Mouse (Mus musculus): ENCODE measurements at regions not wholly inside any gene's neighbourhood (a gene's known extent, or its start where the extent isn't known, plus 50 kb on each side); places are given as distances from the start of the nearest gene placed in this dataset.

GRCm38 (mm10) chr16:30186201-30186700 is 81.0 kb downstream of the Cpn2 start:
- Histone ChIP-seq H3K9me3 (ENCODE audit: control insufficient read depth, low read length) (no peaks in the 10 kb centered on the region), H3K27me3 (ENCODE audit: control insufficient read depth, insufficient read depth, low read length) (no peaks in the 10 kb centered on the region), H3K4me1 (replicated peaks; ENCODE audit: control insufficient read depth, insufficient read depth) (peaks cover 10% of the 10 kb centered on the region), H3K36me3 (ENCODE audit: control insufficient read depth, insufficient read depth, low read length) (no peaks in the 10 kb centered on the region), H3K4me2 (replicated peaks; ENCODE audit: low read depth) (no peak overlapping the region), H3K9ac (ENCODE audit: low read length) (no peak overlapping the region), H3K4me3 (ENCODE audit: low read depth, low read length) (no peak overlapping the region), H3K27ac (replicated peaks) (peak overlapping the region; percentile 86; the same call in 1 of the 2 replicates)
- DNase-seq (ENCODE audit: low spot score), result no peak
- TF ChIP-seq EP300 (optimal IDR thresholded peaks at IDR 0.05) (no peak), CTCF (IDR thresholded peaks at IDR 0.05; ENCODE audit: low read depth) (no peak)
- WGBS, result 63% methylated on average over 15 of the region's 15 CpGs
- no peak for ATAC-seq (ENCODE audit: low FRiP score, low TSS enrichment)

- H3K4me2 ChIP-seq (replicated peaks; ENCODE audit: low read depth), result no peak overlapping the region; the same call in 1 of the 2 replicates
- peak overlapping the region; percentile 86 for H3K27ac ChIP-seq (replicated peaks)
- 0 out of 2 replicates have a peak overlapping the region, but pooled peaks have one; percentile 23 for H3K9ac ChIP-seq (ENCODE audit: low read length)
- TF ChIP-seq CTCF (IDR thresholded peaks at IDR 0.05; ENCODE audit: low read depth) (no peak), EP300 (optimal IDR thresholded peaks at IDR 0.05) (no peak)
- no peaks in the 10 kb centered on the region for H3K27me3 ChIP-seq (ENCODE audit: control insufficient read depth, insufficient read depth, low read length)
- H3K36me3 ChIP-seq (ENCODE audit: control insufficient read depth, insufficient read depth, low read length), result no peaks in the 10 kb centered on the region
- DNase-seq (ENCODE audit: low spot score) (peak; percentile 68), ATAC-seq (ENCODE audit: low FRiP score, low TSS enrichment) (peak; percentile 66)
- H3K4me1 ChIP-seq (replicated peaks; ENCODE audit: control insufficient read depth, insufficient read depth), result peaks cover 10% of the 10 kb centered on the region
- WGBS, result 64% methylated on average over 10 of the region's 10 CpGs
- H3K4me3 ChIP-seq (ENCODE audit: low read depth, low read length), result no peak overlapping the region
- H3K9me3 ChIP-seq (ENCODE audit: control insufficient read depth, low read length), result no peaks in the 10 kb centered on the region
Observed at GRCm38 (mm10) chr16:30186701-30187270, 80.5 kb downstream of the Cpn2 start.

GRCm38 (mm10) chr16:30187400-30187799 is 79.9 kb downstream of the Cpn2 start:
- no peak for TF ChIP-seq CTCF (IDR thresholded peaks at IDR 0.05; ENCODE audit: low read depth)
- no peak for TF ChIP-seq EP300 (optimal IDR thresholded peaks at IDR 0.05)
- peak overlapping the region; percentile 51 for H3K4me2 ChIP-seq (replicated peaks; ENCODE audit: low read depth)
- DNase-seq (ENCODE audit: low spot score), result no peak
- peak overlapping the region; percentile 19 for H3K4me3 ChIP-seq (ENCODE audit: low read depth, low read length)
- no peak for ATAC-seq (ENCODE audit: low FRiP score, low TSS enrichment)
- H3K27ac ChIP-seq (replicated peaks), result peak overlapping the region; percentile 86
- peaks cover 10% of the 10 kb centered on the region for H3K4me1 ChIP-seq (replicated peaks; ENCODE audit: control insufficient read depth, insufficient read depth)
- no peaks in the 10 kb centered on the region for H3K9me3 ChIP-seq (ENCODE audit: control insufficient read depth, low read length)
- H3K36me3 ChIP-seq (ENCODE audit: control insufficient read depth, insufficient read depth, low read length), result no peaks in the 10 kb centered on the region
- WGBS, result 35% methylated on average over 9 of the region's 9 CpGs
- H3K27me3 ChIP-seq (ENCODE audit: control insufficient read depth, insufficient read depth, low read length), result no peaks in the 10 kb centered on the region
- H3K9ac ChIP-seq (ENCODE audit: low read length), result peak overlapping the region; percentile 23; the same call in 1 of the 2 replicates

GRCm38 (mm10) chr16:30187907-30188414 is 79.3 kb downstream of the Cpn2 start:
- Histone ChIP-seq H3K9ac (ENCODE audit: low read length) (peak overlapping the region; percentile 23), H3K4me1 (replicated peaks; ENCODE audit: control insufficient read depth, insufficient read depth) (peaks cover 10% of the 10 kb centered on the region), H3K36me3 (ENCODE audit: control insufficient read depth, insufficient read depth, low read length) (no peaks in the 10 kb centered on the region), H3K4me2 (replicated peaks; ENCODE audit: low read depth) (peak overlapping the region; percentile 51), H3K9me3 (ENCODE audit: control insufficient read depth, low read length) (no peaks in the 10 kb centered on the region), H3K27me3 (ENCODE audit: control insufficient read depth, insufficient read depth, low read length) (no peaks in the 10 kb centered on the region), H3K4me3 (ENCODE audit: low read depth, low read length) (peak overlapping the region; percentile 19), H3K27ac (replicated peaks) (peak overlapping the region; percentile 86)
- WGBS, result under 1% methylated on average over 26 of the region's 26 CpGs
- DNase-seq (ENCODE audit: low spot score), result peak; percentile 92
- TF ChIP-seq CTCF (IDR thresholded peaks at IDR 0.05; ENCODE audit: low read depth) (peak; percentile 89), EP300 (optimal IDR thresholded peaks at IDR 0.05) (no peak)
- peak; percentile 87 for ATAC-seq (ENCODE audit: low FRiP score, low TSS enrichment)

GRCm38 (mm10) chr16:30188769-30189430 is 78.4 kb downstream of the Cpn2 start:
- no peaks in the 10 kb centered on the region for H3K27me3 ChIP-seq (ENCODE audit: control insufficient read depth, insufficient read depth, low read length)
- H3K4me2 ChIP-seq (replicated peaks; ENCODE audit: low read depth), result no peak overlapping the region
- DNase-seq (ENCODE audit: low spot score) (peak; percentile 60), ATAC-seq (ENCODE audit: low FRiP score, low TSS enrichment) (no peak)
- no peaks in the 10 kb centered on the region for H3K36me3 ChIP-seq (ENCODE audit: control insufficient read depth, insufficient read depth, low read length)
- H3K9ac ChIP-seq (ENCODE audit: low read length), result no peak overlapping the region
- WGBS, result 61% methylated on average over 8 of the region's 8 CpGs
- no peak overlapping the region for H3K4me3 ChIP-seq (ENCODE audit: low read depth, low read length)
- peak overlapping the region; percentile 86; the same call in 1 of the 2 replicates for H3K27ac ChIP-seq (replicated peaks)
- H3K9me3 ChIP-seq (ENCODE audit: control insufficient read depth, low read length), result no peaks in the 10 kb centered on the region
- H3K4me1 ChIP-seq (replicated peaks; ENCODE audit: control insufficient read depth, insufficient read depth), result peaks cover 13% of the 10 kb centered on the region
- TF ChIP-seq EP300 (optimal IDR thresholded peaks at IDR 0.05), result no peak
- no peak for TF ChIP-seq CTCF (IDR thresholded peaks at IDR 0.05; ENCODE audit: low read depth)

- Histone ChIP-seq H3K27me3 (ENCODE audit: control insufficient read depth, insufficient read depth, low read length) (no peaks in the 10 kb centered on the region), H3K9me3 (ENCODE audit: control insufficient read depth, low read length) (no peaks in the 10 kb centered on the region), H3K9ac (ENCODE audit: low read length) (no peak overlapping the region), H3K4me1 (replicated peaks; ENCODE audit: control insufficient read depth, insufficient read depth) (peaks cover 17% of the 10 kb centered on the region), H3K27ac (replicated peaks) (no peak overlapping the region), H3K4me3 (ENCODE audit: low read depth, low read length) (no peak overlapping the region), H3K4me2 (replicated peaks; ENCODE audit: low read depth) (no peak overlapping the region), H3K36me3 (ENCODE audit: control insufficient read depth, insufficient read depth, low read length) (no peaks in the 10 kb centered on the region)
- ATAC-seq (ENCODE audit: low FRiP score, low TSS enrichment) (no peak), DNase-seq (ENCODE audit: low spot score) (no peak)
- 75% methylated on average over 11 of the region's 11 CpGs for WGBS
- TF ChIP-seq EP300 (optimal IDR thresholded peaks at IDR 0.05), result no peak
- TF ChIP-seq CTCF (IDR thresholded peaks at IDR 0.05; ENCODE audit: low read depth), result no peak
Observed at GRCm38 (mm10) chr16:30190351-30190750, 76.9 kb downstream of the Cpn2 start.

Data from stomach, postnatal 0 days (tissue).